Mouse (Mus musculus): ENCODE measurements at regions not wholly inside any gene's neighbourhood (a gene's known extent, or its start where the extent isn't known, plus 50 kb on each side); places are given as distances from the start of the nearest gene placed in this dataset.

DNA sequence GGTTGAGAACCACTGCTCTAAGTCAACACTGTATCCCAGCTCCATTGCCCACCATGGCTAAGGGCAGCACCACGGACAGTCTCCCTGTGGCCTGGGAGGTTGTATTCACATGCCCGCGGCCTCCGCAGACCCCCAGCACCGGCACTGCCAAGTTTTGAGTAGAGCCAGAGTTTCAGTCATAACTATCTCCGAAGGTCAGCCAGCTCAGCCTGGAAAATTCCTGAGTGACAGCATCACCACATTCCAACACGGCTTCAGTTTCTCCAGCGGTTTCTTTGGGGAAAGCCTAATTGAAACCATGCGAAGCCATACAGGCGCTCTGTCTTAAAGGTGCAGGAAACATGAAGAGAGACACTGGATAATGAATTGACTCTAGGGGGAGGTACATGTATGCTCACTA is 271.5 kb upstream of the Sulf2 start:
- H3K4me2 ChIP-seq (ENCODE audit: low read depth): no peak overlapping the region
- H3K9me3 ChIP-seq (ENCODE audit: control insufficient read depth, low read length): no peaks in the 10 kb centered on the region
- 54% methylated on average over 10 of the region's 10 CpGs for WGBS (ENCODE audit: insufficient replicate concordance)
- H3K4me1 ChIP-seq (replicated peaks; ENCODE audit: control insufficient read depth in 2 of 2, insufficient read depth in 2 of 2, low read length in 1 of 2): no peaks in the 10 kb centered on the region; a peak in 1 of 4 replicates
- no peak for TF ChIP-seq EP300 (IDR thresholded peaks at IDR 0.05; ENCODE audit: low read depth)
- TF ChIP-seq CTCF (IDR thresholded peaks at IDR 0.05; ENCODE audit: low read depth): no peak
- H3K36me3 ChIP-seq (replicated peaks; ENCODE audit: control insufficient read depth, insufficient read depth, low read depth): no peaks in the 10 kb centered on the region
- ATAC-seq (ENCODE audit: insufficient read depth) (no peak), DNase-seq (ENCODE audit: low read depth in 3 of 3, low spot score in 3 of 3) (no peak)
- H3K4me3 ChIP-seq (ENCODE audit: insufficient read depth in 1 of 2, low read depth in 2 of 2, low read length in 2 of 2): no peak overlapping the region
- no peaks in the 10 kb centered on the region for H3K27me3 ChIP-seq (ENCODE audit: control insufficient read depth, insufficient read depth, low read length)
- no peak overlapping the region for H3K27ac ChIP-seq
- H3K9ac ChIP-seq (replicated peaks): no peak overlapping the region

DNA sequence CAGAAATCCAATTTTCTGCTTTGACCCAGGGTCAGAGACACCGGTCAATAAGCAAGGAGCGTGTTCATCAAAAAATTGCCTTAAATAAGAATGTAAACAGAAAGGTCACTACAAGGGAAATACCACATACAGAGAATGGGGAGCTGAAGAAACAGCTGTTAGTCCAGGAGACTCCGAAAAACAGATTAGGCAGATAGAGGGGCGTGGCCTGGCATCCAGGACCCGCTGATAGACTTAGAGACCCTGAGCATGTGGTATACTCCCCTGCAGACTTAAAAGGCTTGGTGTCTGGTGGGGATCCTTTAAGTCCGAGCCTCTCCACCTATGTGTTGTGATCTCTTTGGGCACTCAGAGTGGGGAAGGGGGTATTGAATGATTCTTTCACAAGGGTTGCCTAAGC is 271.0 kb upstream of the Sulf2 start:
- ATAC-seq (ENCODE audit: insufficient read depth): no peak
- Histone ChIP-seq H3K4me3 (ENCODE audit: insufficient read depth in 1 of 2, low read depth in 2 of 2, low read length in 2 of 2) (no peak overlapping the region), H3K4me1 (replicated peaks; ENCODE audit: control insufficient read depth in 2 of 2, insufficient read depth in 2 of 2, low read length in 1 of 2) (no peaks in the 10 kb centered on the region; a peak in 1 of 4 replicates), H3K27me3 (ENCODE audit: control insufficient read depth, insufficient read depth, low read length) (no peaks in the 10 kb centered on the region), H3K9ac (replicated peaks) (no peak overlapping the region), H3K36me3 (replicated peaks; ENCODE audit: control insufficient read depth, insufficient read depth, low read depth) (no peaks in the 10 kb centered on the region), H3K9me3 (ENCODE audit: control insufficient read depth, low read length) (no peaks in the 10 kb centered on the region), H3K27ac (no peak overlapping the region), H3K4me2 (ENCODE audit: low read depth) (no peak overlapping the region)
- no peak for DNase-seq (ENCODE audit: low read depth in 3 of 3, low spot score in 3 of 3)
- TF ChIP-seq CTCF (IDR thresholded peaks at IDR 0.05; ENCODE audit: low read depth) (no peak), EP300 (IDR thresholded peaks at IDR 0.05; ENCODE audit: low read depth) (no peak)
- WGBS (ENCODE audit: insufficient replicate concordance): 52% methylated on average over 6 of the region's 6 CpGs

DNA sequence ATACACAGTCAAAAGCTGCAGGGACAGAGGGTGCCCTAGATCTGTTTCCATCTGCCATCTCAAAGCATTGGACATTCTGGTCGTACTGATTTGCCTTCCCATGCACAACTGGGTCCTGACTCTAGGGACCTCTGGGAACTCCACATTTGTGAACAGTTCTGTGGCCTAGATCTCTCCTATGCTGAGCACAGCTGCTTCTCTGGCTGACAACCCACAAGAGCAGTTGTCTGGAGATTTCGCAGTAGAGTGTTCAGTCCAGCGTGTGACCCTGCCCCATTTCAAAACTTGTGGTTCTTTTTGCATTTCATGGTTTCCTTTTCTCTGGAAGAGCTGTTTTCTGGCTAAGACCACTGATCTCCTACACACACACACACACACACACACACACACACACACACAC is 269.7 kb upstream of the Sulf2 start:
- no peak for ATAC-seq (ENCODE audit: insufficient read depth)
- Histone ChIP-seq H3K9ac (replicated peaks) (no peak overlapping the region), H3K4me1 (replicated peaks; ENCODE audit: control insufficient read depth in 2 of 2, insufficient read depth in 2 of 2, low read length in 1 of 2) (no peaks in the 10 kb centered on the region; a peak in 1 of 4 replicates), H3K4me3 (ENCODE audit: insufficient read depth in 1 of 2, low read depth in 2 of 2, low read length in 2 of 2) (no peak overlapping the region), H3K36me3 (replicated peaks; ENCODE audit: control insufficient read depth, insufficient read depth, low read depth) (no peaks in the 10 kb centered on the region), H3K9me3 (ENCODE audit: control insufficient read depth, low read length) (no peaks in the 10 kb centered on the region), H3K4me2 (ENCODE audit: low read depth) (no peak overlapping the region), H3K27ac (no peak overlapping the region), H3K27me3 (ENCODE audit: control insufficient read depth, insufficient read depth, low read length) (no peaks in the 10 kb centered on the region)
- TF ChIP-seq CTCF (IDR thresholded peaks at IDR 0.05; ENCODE audit: low read depth) (no peak), EP300 (IDR thresholded peaks at IDR 0.05; ENCODE audit: low read depth) (no peak)
- WGBS (ENCODE audit: insufficient replicate concordance): 46% methylated on average over 3 of the region's 3 CpGs
- DNase-seq (ENCODE audit: low read depth in 3 of 3, low spot score in 3 of 3): no peak

DNA sequence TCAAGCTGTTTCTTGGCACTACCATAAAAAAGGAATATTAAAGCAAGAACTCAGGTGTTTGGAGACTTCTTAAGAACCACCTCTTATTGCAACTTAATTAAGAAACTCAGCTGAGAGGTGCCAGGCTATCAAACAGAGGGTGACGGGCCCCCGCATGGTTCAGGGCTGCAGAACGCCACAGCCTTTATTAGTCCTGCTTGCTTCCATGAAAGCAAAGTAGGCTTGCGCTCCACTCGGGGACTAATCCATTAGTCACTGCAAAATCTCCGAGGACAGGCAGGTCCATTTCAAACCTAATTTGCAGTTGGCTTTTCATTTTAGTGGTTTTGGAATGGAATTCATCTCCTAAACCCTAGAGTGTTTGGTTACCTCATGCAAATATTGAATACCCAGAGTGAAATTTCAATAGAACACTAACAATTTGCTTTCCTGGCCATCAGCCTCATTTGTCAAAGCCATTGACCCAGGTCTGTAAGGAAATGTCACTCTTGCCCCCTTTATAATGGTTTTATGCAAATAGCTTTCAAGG is 267.7 kb upstream of the Sulf2 start:
- no peak overlapping the region for H3K9ac ChIP-seq (replicated peaks)
- H3K36me3 ChIP-seq (replicated peaks; ENCODE audit: control insufficient read depth, insufficient read depth, low read depth): no peaks in the 10 kb centered on the region
- H3K27ac ChIP-seq: no peak overlapping the region
- H3K4me2 ChIP-seq (ENCODE audit: low read depth): no peak overlapping the region
- no peaks in the 10 kb centered on the region for H3K4me1 ChIP-seq (replicated peaks; ENCODE audit: control insufficient read depth in 2 of 2, insufficient read depth in 2 of 2, low read length in 1 of 2)
- no peaks in the 10 kb centered on the region for H3K27me3 ChIP-seq (ENCODE audit: control insufficient read depth, insufficient read depth, low read length)
- DNase-seq (ENCODE audit: low read depth in 3 of 3, low spot score in 3 of 3) (no peak), ATAC-seq (ENCODE audit: insufficient read depth) (no peak)
- H3K4me3 ChIP-seq (ENCODE audit: insufficient read depth in 1 of 2, low read depth in 2 of 2, low read length in 2 of 2): no peak overlapping the region
- WGBS (ENCODE audit: insufficient replicate concordance): 69% methylated on average over 6 of the region's 6 CpGs
- TF ChIP-seq CTCF (IDR thresholded peaks at IDR 0.05; ENCODE audit: low read depth) (no peak), EP300 (IDR thresholded peaks at IDR 0.05; ENCODE audit: low read depth) (no peak)
- no peaks in the 10 kb centered on the region for H3K9me3 ChIP-seq (ENCODE audit: control insufficient read depth, low read length)

DNA sequence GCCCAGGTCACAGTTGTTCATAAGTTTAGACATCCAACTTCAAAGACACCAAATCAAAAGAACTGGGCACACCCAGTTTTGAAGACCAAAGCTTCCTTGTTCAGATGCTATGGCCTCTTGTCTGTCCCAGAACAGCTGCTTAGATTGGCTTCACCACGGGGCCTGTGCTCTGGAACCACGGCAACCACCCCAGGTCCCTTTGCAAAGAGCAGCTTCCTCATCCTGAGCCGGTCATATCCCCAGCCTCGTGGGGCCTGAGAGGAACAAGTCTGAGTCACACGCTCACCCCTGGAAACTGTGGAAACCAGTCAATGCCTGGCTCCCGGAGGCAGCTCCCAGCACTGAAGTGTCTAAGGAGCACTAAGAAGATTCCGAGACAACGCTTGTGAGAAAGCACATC is 264.8 kb upstream of the Sulf2 start:
- Histone ChIP-seq H3K9me3 (ENCODE audit: control insufficient read depth, low read length) (no peaks in the 10 kb centered on the region), H3K27me3 (ENCODE audit: control insufficient read depth, insufficient read depth, low read length) (no peaks in the 10 kb centered on the region), H3K4me2 (ENCODE audit: low read depth) (no peak overlapping the region), H3K9ac (replicated peaks) (no peak overlapping the region), H3K4me3 (ENCODE audit: insufficient read depth in 1 of 2, low read depth in 2 of 2, low read length in 2 of 2) (no peak overlapping the region), H3K27ac (no peak overlapping the region), H3K4me1 (replicated peaks; ENCODE audit: control insufficient read depth in 2 of 2, insufficient read depth in 2 of 2, low read length in 1 of 2) (no peaks in the 10 kb centered on the region), H3K36me3 (replicated peaks; ENCODE audit: control insufficient read depth, insufficient read depth, low read depth) (no peaks in the 10 kb centered on the region)
- ATAC-seq (ENCODE audit: insufficient read depth) (no peak), DNase-seq (ENCODE audit: low read depth in 3 of 3, low spot score in 3 of 3) (peak in 1 of 3 experiments; percentile 7)
- 32% methylated on average over 8 of the region's 8 CpGs for WGBS (ENCODE audit: insufficient replicate concordance)
- TF ChIP-seq EP300 (IDR thresholded peaks at IDR 0.05; ENCODE audit: low read depth): no peak
- no peak for TF ChIP-seq CTCF (IDR thresholded peaks at IDR 0.05; ENCODE audit: low read depth)
